Mouse (Mus musculus): ENCODE measurements around the gene Lrrk1.

DNA sequence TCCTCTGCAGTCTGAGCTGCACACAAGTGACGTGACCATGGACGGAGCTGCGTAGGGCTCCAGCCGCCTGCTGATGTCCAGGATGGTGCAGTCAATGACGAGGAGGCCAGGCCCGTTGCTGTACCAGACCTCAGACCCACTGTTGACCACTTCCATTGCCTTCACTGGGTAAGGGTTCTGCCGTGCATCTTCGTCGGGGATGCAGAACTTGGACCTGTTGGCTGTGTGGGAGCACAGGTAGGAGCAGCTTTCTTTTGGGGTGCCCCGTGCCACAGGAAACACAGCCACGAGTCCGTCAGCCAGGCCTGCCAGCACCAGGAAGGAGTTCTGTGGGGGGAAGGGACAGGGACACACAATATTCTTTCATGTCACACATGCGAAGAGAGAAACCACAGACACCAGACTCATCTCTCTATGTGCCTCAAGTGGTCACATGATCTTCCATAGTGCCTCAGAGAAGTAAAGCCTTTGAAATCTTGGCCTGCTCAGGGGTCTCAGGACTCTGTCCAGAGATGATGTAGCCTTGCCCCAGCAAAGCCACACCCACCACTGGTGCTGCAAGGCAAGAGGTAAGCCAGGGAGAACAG, 125.5 kb downstream of the Lrrk1 start:
- TF ChIP-seq HCFC1 (IDR thresholded peaks at IDR 0.05; ENCODE audit: borderline replicate concordance, insufficient read depth, low read length) (no peak), MAFK (IDR thresholded peaks at IDR 0.05; ENCODE audit: insufficient read depth, low read depth, low read length) (no peak), ZNF384 (IDR thresholded peaks at IDR 0.05; ENCODE audit: low read depth, low read length) (no peak), CHD2 (IDR thresholded peaks at IDR 0.05; ENCODE audit: low read depth, low read length) (no peak)

Measured in ES-E14 (cell line).